Mouse (Mus musculus) brain, embryonic 14.5 days (tissue): ENCODE measurements around the gene Scaf8. TPM values are rescaled to one million over a fixed set of nuclear protein-coding genes. Genes with fewer than 3 reads are reported as not detected.
A peak's percentile ranks its signal among the peaks of the same experiment; 100 is the strongest.

Experiments
- DNase-seq: peaks from one replicate; pipeline ENCODE4 v3.0.0-alpha.2; 2011; ENCODE audit warnings: low read depth
- CTCF ChIP-seq: fragments of 200-500 bp; IDR thresholded peaks from 2 replicates; pipeline ENCODE4 v1.5.1; 2012; ENCODE audit warnings: inconsistent platforms, mild to moderate bottlenecking, moderate library complexity, borderline replicate concordance; ENCODE audit not compliant: insufficient read depth, insufficient read length; ENCODE audit errors: extremely low read depth
- POLR2A ChIP-seq: fragments of 200-500 bp; IDR thresholded peaks from 2 replicates; pipeline ENCODE4 v1.6.1; 2012; ENCODE audit warnings: mild to moderate bottlenecking, inconsistent platforms, borderline replicate concordance; ENCODE audit not compliant: poor library complexity, insufficient read depth, insufficient read length, severe bottlenecking; ENCODE audit errors: extremely low read depth
- polyA plus RNA-seq: library from polyadenylated mRNA; depleted of rRNA; stranded (reverse); fragments of >200 nt; gene quantifications from 2 replicates; pipeline ENCODE4 v1.2.3, GENCODE M21; 2012

Gene Scaf8
- polyA plus RNA-seq, 1 experiment, result 44.4 TPM

- TF ChIP-seq CTCF, result no peak
- TF ChIP-seq POLR2A, result no peak
These were observed 92.0 kb downstream of the Scaf8 start for GRCm38 (mm10) chr17:3206527-3207398.

GRCm38 (mm10) chr17:3207529-3208240, 92.9 kb downstream of the Scaf8 start:
- TF ChIP-seq CTCF, result no peak
- no peak for TF ChIP-seq POLR2A
- DNase-seq, result no peak

More at GRCm38 (mm10) chr17:3206527-3207398, 92.0 kb downstream of the Scaf8 start:
- no peak for DNase-seq

GRCm38 (mm10) chr17:3208471-3208870, 93.7 kb downstream of the Scaf8 start:
- TF ChIP-seq CTCF, result no peak
- no peak for TF ChIP-seq POLR2A
- no peak for DNase-seq

DNA sequence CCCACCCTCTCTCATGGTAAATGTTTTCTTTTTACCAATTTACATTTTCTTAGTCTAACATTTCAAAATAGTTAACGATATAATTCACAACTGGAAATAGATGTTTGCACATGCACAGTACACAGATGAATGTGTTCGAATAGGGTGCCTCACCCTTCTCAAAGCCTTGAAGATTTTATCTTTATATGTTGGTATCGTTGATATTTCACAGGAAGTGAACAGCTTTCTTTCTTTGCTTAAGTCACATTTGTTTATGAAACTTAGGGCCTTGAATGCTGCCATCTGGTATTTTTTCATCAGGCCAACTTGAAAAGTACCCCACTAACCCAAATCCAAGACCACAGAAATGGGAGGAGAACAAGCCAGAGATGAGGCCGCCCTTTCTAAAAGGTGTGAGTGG, 94.8 kb downstream of the Scaf8 start:
- TF ChIP-seq CTCF (no peak), POLR2A (no peak)
- DNase-seq, result no peak

GRCm38 (mm10) chr17:3210134-3210533, 95.4 kb downstream of the Scaf8 start:
- TF ChIP-seq CTCF (no peak), POLR2A (no peak)
- DNase-seq, result no peak

DNA sequence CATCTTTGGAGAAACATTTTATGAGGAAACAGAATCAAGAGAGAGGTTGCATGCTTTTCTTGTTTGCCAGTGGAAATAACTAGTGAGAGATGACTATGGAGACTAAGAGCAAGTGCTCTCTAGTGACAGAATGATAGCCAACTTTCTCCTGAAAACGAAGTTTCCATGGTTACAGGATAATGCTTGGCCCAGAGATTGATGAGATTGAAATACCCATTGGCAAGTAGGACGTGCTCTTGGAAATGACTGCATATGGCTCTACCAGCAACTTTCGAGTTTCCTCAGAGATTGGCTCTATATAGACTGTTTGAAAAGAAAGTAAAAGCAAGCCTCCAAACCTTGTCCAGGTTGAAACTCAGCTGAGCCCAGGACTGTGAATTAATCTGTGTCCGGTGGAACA, 97.3 kb downstream of the Scaf8 start:
- TF ChIP-seq POLR2A, result no peak
- no peak for TF ChIP-seq CTCF

GRCm38 (mm10) chr17:3212886-3213285, 98.1 kb downstream of the Scaf8 start:
- no peak for DNase-seq
- TF ChIP-seq POLR2A (no peak), CTCF (no peak)

More for the DNA sequence above, 97.3 kb downstream of the Scaf8 start:
- DNase-seq, result no peak

DNA sequence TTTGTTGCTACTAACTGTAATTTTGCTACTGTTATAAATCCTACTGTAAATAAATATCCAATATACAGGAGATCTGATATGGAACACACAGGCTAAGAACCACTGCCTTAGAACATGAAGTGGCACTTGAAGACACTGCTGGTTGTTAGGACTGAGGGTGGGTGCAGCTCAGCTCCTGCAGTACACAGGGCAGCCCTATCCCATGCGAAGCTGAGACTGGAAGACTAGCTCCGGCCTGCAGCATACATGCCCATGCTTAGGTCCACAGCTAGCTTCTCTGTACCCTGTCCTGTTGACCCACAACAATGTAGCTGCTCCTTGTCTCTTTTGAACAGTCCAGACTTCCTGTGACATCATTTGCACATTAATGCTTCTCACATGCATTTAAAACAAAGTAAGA, 100.1 kb downstream of the Scaf8 start:
- TF ChIP-seq CTCF, result no peak
- no peak for TF ChIP-seq POLR2A
- no peak for DNase-seq

DNA sequence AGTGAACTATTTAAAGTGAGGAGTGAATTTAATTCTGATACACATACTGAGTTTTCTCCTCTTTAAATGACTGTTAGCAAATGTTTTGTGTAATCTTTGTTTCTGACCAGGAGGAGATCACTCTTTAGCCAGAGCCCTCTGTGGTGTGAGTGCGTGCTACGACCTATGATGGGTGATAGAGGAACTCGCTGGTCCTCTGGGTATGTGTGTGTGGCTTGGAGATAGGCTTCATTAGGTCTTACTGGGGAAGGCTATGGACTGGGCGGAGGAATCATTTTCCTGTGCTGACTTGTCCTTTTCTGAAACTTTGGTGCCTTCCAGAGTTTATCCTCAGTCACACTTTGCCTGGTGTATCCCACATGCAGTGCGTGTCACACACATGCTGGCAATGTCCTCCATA, 102.3 kb downstream of the Scaf8 start:
- TF ChIP-seq CTCF (no peak), POLR2A (no peak)
- no peak for DNase-seq

GRCm38 (mm10) chr17:3218364-3218763, 103.6 kb downstream of the Scaf8 start:
- TF ChIP-seq CTCF, result no peak
- TF ChIP-seq POLR2A, result no peak
- DNase-seq, result no peak

DNA sequence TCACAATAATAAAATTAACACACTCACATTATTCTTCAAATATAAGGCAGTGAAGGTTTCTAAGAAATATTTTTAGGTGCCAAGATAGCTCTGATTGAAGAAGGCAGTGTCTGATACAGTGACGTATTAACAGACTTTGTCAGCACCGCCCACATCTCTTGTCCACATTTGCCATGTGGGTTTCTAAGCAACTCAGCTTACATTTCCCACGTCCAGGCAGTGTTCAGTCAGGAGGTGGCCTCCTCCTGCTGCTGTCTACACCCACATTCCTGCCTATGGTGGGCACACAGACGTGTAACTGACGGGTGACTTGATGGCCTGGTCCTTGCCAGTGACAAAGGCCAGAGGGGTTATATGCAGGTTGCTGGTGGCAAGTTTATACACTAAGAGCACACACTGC, 104.1 kb downstream of the Scaf8 start:
- TF ChIP-seq POLR2A, result no peak
- TF ChIP-seq CTCF, result no peak
- DNase-seq, result no peak

DNA sequence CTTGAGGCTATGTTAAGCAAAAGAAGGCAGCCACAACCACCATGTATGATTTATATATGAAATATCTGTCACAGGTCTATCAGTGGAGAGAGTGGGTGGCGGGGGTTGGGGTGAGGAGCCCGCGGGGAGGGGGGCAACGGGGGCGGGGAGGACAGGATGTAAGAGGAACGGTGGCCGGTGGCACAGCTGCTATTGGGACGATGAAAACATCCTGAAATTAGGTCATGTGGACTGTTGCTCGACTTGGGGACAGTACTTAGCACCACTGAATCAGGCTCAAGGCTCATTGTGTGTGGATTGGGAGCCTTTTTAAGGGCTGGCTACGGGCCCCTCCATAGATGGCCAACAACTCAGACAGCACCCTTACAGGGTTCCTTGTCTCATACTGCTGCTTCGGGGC, 105.4 kb downstream of the Scaf8 start:
- TF ChIP-seq POLR2A (no peak), CTCF (no peak)
- DNase-seq, result no peak

DNA sequence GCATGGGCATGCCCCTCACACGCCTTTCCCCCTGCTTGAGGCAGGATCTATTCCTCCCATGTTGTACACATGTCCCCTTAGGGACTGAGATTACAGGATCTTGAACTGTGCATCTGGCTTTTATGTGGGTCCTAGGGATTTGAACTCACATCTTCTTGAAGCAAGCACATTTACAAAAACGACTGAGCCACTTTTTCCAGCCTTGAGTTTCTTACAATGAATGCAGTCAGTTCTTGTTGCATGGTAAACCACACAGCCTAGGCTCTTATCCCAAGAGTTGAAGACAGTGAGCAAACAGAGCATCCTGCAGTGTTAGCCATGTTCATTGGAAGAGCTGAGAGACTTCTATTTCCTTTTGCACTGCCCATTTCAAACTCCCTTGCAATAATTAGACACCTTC, 108.3 kb downstream of the Scaf8 start:
- no peak for DNase-seq
- TF ChIP-seq CTCF (no peak), POLR2A (no peak)

DNA sequence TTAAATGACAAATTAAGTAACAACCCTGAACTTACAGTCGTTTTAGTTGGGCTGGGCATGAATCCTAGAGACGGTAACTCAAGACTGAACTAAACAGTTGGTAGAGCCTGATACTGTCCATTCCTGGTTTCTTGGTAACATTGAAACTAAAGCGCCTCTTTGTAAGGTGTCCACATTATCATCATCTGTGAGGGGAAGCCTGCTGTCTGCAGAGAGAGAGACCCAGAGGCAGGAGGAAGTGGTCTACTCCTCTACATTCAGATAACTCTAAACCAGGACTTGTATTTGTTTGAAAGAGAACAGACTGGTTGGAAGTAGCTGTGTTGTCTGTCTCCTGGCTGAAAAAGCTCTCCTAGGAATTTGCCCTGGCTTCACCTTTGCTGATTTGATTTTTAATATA, 108.9 kb downstream of the Scaf8 start:
- TF ChIP-seq CTCF (no peak), POLR2A (no peak)
- DNase-seq, result no peak

- DNase-seq, result peak; percentile 77
- no peak for TF ChIP-seq POLR2A
- peak; percentile 92 for TF ChIP-seq CTCF
These were observed 109.8 kb downstream of the Scaf8 start for GRCm38 (mm10) chr17:3224383-3225106.
